Mouse (Mus musculus) erythroblast, adult 5-6 weeks (primary cell): ENCODE data around the gene Sik2. TPM values are rescaled to one million over a fixed set of nuclear protein-coding genes. Genes with fewer than 3 reads are reported as not detected.
A peak's percentile ranks its signal among the peaks of the same experiment; 100 is the strongest.

Experiments
- ATAC-seq: replicated peaks from 2 replicates; pipeline ENCODE4 v1.8.0; 2016; ENCODE audit warnings: moderate number of reproducible peaks, mild to moderate bottlenecking, moderate TSS enrichment, inconsistent platforms; ENCODE audit not compliant: poor library complexity, low FRiP score, severe bottlenecking
- total RNA-seq, 2 experiments: library from RNA; stranded (forward) in 1 of 2; stranded (reverse) in 1 of 2; fragments of 150-400 nt in 1 of 2; fragments of 200-764, 138-1000 nt in 1 of 2; gene quantifications; 2 replicates each; pipeline versions ENCODE4 v1.2.3 to v1.2.4; 2015 to 2017; ENCODE audit warnings: low replicate concordance in 2 of 2

The Sik2 gene
- total RNA-seq, 2 experiments from 2014 or later = 53.6 to 60.9 TPM

DNA sequence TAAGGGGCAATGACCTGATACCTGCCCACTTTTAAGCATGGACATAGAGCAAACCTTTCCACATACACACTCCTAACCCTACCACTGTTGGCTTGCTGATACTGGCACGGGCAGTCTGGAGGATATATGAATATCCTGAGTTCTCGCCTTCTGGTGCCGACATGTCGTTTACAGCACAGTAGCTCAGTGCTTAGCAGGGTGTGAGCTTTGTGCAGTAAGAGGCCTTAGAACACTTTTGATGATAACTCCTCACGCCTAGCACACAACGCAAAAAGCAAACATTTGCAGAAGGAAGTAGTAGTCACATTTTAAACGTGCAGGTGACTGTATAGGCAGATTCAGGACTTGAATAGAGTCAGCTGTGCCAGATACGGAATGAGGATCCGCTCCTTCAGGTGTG lies 159.1 kb downstream of the Sik2 start:
- ATAC-seq = 0 out of 2 replicates have a peak, but pooled peaks have one; percentile 10

DNA sequence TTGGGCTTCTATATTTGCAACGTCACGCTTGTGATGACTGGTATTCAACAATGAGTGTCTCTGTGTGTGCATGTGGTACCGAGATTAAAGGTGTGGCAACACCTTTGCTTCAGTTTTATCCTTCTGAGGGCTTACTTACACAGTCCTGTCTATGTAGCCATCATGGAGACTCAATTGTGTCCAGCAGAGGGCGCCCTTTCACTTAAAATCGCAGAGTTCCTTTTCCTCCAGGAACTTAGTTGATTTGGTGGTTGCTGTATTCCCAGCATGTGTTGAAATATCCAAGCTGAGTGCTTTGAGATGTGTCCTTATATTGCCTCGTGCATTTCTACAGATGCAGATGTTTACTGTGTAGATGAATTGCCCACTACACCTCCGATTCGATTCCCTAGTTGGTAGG lies 159.6 kb downstream of the Sik2 start:
- peak; percentile 47 for ATAC-seq

DNA sequence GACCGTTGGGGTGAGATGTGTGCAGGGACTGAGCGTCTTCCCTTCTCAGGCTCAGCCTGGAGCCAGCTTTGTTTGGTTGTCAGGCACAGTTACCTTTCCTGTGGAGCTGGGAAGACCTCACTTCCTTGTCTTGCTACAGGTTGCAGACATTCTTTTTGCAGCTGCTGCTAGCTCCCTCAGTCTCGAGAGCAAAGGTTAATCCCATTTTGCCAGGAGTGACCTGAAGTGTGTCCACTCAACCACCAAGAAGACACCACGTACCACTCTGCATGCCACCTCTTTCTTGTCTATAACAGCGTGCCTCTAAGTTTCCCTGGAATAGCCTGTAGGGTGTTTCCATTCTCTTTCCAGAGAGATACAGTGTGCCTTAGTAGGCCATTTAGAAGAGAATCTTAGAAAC lies 160.1 kb downstream of the Sik2 start:
- ATAC-seq = no peak

DNA sequence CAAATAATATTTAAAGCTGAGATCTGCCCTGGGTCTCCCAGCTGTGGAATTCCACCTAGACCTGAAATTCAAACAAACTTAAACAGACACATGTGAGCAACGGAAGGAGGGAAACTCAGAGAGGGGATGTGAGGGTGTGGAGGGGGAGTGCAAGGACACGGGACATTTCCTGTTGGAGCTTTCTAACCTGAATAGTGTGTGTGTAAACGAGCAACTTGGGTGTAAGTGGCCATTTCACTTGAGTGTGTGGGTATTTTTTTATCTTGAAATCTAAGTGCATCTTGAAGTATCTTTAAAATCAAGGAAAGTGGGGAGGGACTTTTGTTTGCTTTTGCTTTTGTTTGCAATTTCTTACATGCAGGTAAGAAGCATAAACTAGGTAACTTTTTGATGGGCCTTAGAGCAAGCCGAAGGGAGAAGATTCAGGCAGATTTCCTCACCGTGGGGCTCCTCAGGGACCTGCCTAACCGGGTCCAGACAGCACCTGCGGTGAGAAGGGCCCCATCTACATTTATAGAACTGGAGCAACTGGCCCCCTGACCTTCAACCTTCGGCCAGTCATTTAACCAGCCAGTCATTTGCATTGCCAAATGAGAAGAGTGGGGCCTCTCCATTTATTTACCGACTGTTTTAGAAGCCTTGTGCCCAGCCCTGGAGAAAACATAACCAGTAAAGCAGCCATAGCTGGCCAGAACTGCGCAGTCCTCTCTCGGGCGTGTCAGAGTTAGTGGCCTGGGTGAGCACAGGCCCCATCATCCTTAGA lies 161.1 kb downstream of the Sik2 start:
- no peak for ATAC-seq

DNA sequence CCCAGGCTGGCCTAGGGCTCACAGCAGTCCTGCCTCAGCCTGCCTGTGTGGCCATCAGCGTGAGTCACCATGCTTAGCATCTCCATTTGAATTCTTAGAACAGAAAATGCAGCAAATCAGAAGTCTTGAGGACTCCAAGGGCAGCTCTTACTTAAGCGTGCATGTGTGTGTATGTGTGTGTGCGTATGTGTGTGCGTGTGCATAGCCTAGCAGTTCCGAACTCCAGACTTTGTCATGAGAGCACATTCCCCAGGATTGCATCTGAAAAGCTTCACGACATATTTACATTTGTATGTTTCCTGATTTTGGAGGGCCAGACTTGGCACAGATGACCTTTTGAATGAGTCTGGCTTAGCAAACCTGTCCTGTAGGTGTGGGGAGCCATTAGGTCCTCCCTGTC lies 161.7 kb downstream of the Sik2 start:
- no peak for ATAC-seq

DNA sequence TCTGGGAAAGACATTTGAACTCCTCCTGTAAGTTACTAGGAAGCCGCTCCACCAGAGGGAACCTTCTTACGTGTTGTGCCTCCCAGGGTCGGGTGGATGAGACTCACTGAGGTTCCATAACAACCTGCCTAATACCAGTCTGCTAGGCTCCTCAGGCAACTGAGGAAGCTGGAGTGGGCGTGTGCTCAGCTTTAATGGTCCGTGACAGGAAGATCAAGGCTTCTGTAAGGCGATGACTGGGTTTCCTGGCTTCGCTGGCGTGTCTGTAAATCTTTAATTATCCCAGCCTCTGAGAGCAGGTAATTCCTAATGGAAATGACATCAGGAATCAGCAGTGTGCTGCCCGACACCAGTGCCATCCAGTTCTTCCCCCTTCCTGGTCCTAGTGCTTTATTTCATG lies 163.3 kb downstream of the Sik2 start:
- no peak for ATAC-seq

DNA sequence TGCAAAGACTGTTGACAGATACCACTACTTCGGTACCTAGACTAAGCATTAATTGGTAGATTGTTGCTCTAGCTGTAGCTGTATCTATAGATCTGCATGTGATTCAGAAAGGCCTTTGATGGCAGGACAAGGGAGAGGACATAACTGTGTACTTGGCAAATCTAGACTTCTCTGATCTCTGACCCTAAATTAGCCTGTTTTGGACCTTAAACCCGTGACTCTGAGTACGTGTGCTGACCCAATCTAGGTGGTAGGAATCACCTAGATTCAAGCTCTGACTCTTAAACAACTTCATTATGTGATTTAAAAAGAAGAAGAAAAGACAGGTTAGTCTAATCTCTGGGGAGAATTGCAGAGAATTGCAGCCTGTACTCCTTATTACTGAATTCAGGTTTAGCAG lies 163.8 kb downstream of the Sik2 start, which contains the start of gene Ppp2r1b:
Gene Ppp2r1b, plus strand, starts transcription at position 221 of the 400 bp plus-strand sequence.
- no peak for ATAC-seq

Other genes with a start within 250 kb of the Sik2 start
- 2.5 and 5.8 TPM in 2 replicates for gene Fdxacb1, start 240.8 kb downstream of the Sik2 start, total RNA-seq (2015; ENCODE audit: low replicate concordance)
- 2.2 and 3.5 TPM in 2 replicates for gene Fdxacb1, start 240.8 kb downstream of the Sik2 start, total RNA-seq (2017; ENCODE audit: low replicate concordance)
- gene Alg9, start 234.1 kb downstream of the Sik2 start, total RNA-seq (2015; ENCODE audit: low replicate concordance) = 46.1 and 60.4 TPM in 2 replicates
- gene Alg9, start 234.1 kb downstream of the Sik2 start, total RNA-seq (2017; ENCODE audit: low replicate concordance) = 18.0 and 28.7 TPM in 2 replicates
- gene 1110032A03Rik, start 233.6 kb downstream of the Sik2 start, total RNA-seq (2015; ENCODE audit: low replicate concordance) = 30.6 and 50.6 TPM in 2 replicates
- 38.8 and 44.6 TPM in 2 replicates for gene 1110032A03Rik, start 233.6 kb downstream of the Sik2 start, total RNA-seq (2017; ENCODE audit: low replicate concordance)
- gene Ppp2r1b, start 163.8 kb downstream of the Sik2 start, total RNA-seq (2015; ENCODE audit: low replicate concordance) = 43.5 and 61.5 TPM in 2 replicates
- gene Ppp2r1b, start 163.8 kb downstream of the Sik2 start, total RNA-seq (2017; ENCODE audit: low replicate concordance) = 71.8 and 77.1 TPM in 2 replicates
- gene Btg4, start 51.8 kb upstream of the Sik2 start, total RNA-seq (2015; ENCODE audit: low replicate concordance) = not detected in 2 replicates
- gene Btg4, start 51.8 kb upstream of the Sik2 start, total RNA-seq (2017; ENCODE audit: low replicate concordance) = not detected in 2 replicates
- gene Layn, start 68.0 kb upstream of the Sik2 start, total RNA-seq (2015; ENCODE audit: low replicate concordance) = 0.58 and 0.63 TPM in 2 replicates
- gene Layn, start 68.0 kb upstream of the Sik2 start, total RNA-seq (2017; ENCODE audit: low replicate concordance) = 9.3 TPM in 1 of 2 replicates, not detected in the other
- gene 4833427G06Rik, start 93.0 kb upstream of the Sik2 start, total RNA-seq (2015; ENCODE audit: low replicate concordance) = not detected in 2 replicates
- gene 4833427G06Rik, start 93.0 kb upstream of the Sik2 start, total RNA-seq (2017; ENCODE audit: low replicate concordance) = not detected in 2 replicates
- not detected in 2 replicates for gene Gm32742, start 156.4 kb upstream of the Sik2 start, total RNA-seq (2015; ENCODE audit: low replicate concordance)
- not detected in 2 replicates for gene Gm32742, start 156.4 kb upstream of the Sik2 start, total RNA-seq (2017; ENCODE audit: low replicate concordance)
- gene Pou2af1, start 204.6 kb upstream of the Sik2 start, total RNA-seq (2015; ENCODE audit: low replicate concordance) = 3.7 and 4.8 TPM in 2 replicates
- gene Pou2af1, start 204.6 kb upstream of the Sik2 start, total RNA-seq (2017; ENCODE audit: low replicate concordance) = 0.09 and 1.4 TPM in 2 replicates